Mouse (Mus musculus) stomach, postnatal 0 days (tissue): ENCODE data around the gene Dop1b.
A peak's percentile ranks its signal among the peaks of the same experiment; 100 is the strongest.

Source experiments
- CTCF ChIP-seq: IDR thresholded peaks from 2 replicates; pipeline ENCODE4 v1.5.1; 2016; ENCODE audit warnings: antibody characterized with exemption, low read depth, mild to moderate bottlenecking, moderate library complexity
- EP300 ChIP-seq: optimal IDR thresholded peaks from 2 replicates; pipeline ENCODE3; 2016; ENCODE audit warnings: antibody characterized with exemption

- 0 out of 2 replicates have a peak, but pooled peaks have one; percentile 18 for TF ChIP-seq CTCF
- no peak for TF ChIP-seq EP300
Observed at GRCm38 (mm10) chr16:93824799-93825198, 113.1 kb downstream of the Dop1b start.
